Mouse (Mus musculus) bone marrow macrophage, adult 2 months (primary cell): ENCODE data around the gene Hist1h2bq. TPM values are rescaled to one million over a fixed set of nuclear protein-coding genes. Genes with fewer than 3 reads are reported as not detected.
"Not testable (repeated sequence)": the region's sequence is repeated elsewhere in the genome, so short reads cannot be mapped to it uniquely, and the experiment has no call there.

Experiments
- H3K27ac ChIP-seq: 2 replicates; pipeline ENCODE4 v1.5.1; 2012; ENCODE audit warnings: low read depth, low read length; ENCODE audit not compliant: insufficient read depth
- H3K4me1 ChIP-seq: 2 replicates; pipeline ENCODE4 v1.6.1; 2012; ENCODE audit warnings: low read length; ENCODE audit not compliant: control insufficient read depth, insufficient read depth
- H3K4me3 ChIP-seq: 2 replicates; pipeline ENCODE4 v1.5.1; 2012; ENCODE audit warnings: mild to moderate bottlenecking, low read length, moderate library complexity; ENCODE audit not compliant: insufficient read depth
- CTCF ChIP-seq: IDR thresholded peaks from 2 replicates; pipeline ENCODE4 v1.5.1; 2012; ENCODE audit warnings: low read depth, mild to moderate bottlenecking, low read length, moderate library complexity
- POLR2A ChIP-seq: IDR thresholded peaks from 2 replicates; pipeline ENCODE4 v1.6.1; 2012; ENCODE audit warnings: mild to moderate bottlenecking, low read depth, low read length, borderline replicate concordance
- polyA plus RNA-seq: library from polyadenylated mRNA; stranded (reverse); fragments of >200 nt; gene quantifications from 2 replicates; pipeline ENCODE4 v1.2.4, GENCODE M21; 2012; ENCODE audit not compliant: missing spikeins, insufficient read depth, insufficient read length

Gene Hist1h2bq
- polyA plus RNA-seq, 1 experiment: 6.5 TPM

GRCm38 (mm10) chr13:21830344-21830743 lies 20.3 kb upstream of the Hist1h2bq start:
- TF ChIP-seq CTCF: no peak
- no peak for TF ChIP-seq POLR2A
- H3K27ac ChIP-seq: no peak overlapping the region
- no peak overlapping the region for H3K4me3 ChIP-seq
- H3K4me1 ChIP-seq: peaks cover 4% of the 10 kb centered on the region; the same call in 1 of the 2 replicates

DNA sequence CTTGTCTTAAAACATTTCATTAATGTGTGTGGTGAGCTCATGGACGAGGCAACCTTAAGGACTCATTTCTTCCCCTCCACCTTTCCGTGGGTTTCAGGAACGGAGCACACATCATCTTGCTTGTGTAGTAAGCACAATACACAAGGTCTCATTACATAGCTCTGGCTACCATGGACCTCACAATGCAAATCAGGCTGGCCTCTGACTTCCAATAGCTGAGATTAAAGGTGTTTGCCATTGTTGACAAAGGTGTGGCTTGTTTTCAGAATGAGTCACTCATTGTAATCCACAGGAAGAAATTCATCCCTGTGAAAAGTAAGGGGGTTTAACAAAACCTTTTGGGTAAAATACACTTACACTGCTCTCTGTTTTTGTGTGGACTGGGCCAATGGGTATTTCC lies 18.5 kb upstream of the Hist1h2bq start:
- Histone ChIP-seq H3K4me3 (no peak overlapping the region), H3K27ac (no peak overlapping the region), H3K4me1 (peaks cover 9% of the 10 kb centered on the region)
- TF ChIP-seq POLR2A (no peak), CTCF (no peak)

GRCm38 (mm10) chr13:21820082-21820890 lies 10.3 kb upstream of the Hist1h2bq start:
- peaks cover 10% of the 10 kb centered on the region for H3K4me1 ChIP-seq
- H3K4me3 ChIP-seq, H3K27ac ChIP-seq: not testable (repeated sequence)

DNA sequence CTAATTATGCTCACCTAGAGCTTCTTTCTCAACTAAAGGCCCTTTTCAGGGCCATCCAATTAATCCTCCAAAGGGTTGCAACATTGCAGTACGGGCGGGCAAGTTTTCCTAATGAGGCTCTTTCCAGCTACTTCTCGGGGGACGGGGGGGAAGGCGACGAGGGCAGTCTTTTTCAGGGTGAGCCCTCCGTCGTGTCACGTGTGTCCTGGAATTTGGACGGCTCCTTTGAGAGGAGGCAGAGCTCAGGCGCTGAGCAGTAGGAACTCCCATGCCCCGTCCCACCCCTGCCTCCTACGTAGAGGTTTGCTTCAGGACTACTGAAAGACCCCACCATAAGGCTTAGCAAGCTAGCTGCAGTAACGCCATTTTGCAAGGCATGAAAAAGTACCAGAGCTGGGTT lies 2.1 kb upstream of the Hist1h2bq start:
- H3K4me1 ChIP-seq: not testable (repeated sequence)
- Histone ChIP-seq H3K4me3 (peak overlapping the region; percentile 17), H3K27ac (peak overlapping the region; percentile 53)

DNA sequence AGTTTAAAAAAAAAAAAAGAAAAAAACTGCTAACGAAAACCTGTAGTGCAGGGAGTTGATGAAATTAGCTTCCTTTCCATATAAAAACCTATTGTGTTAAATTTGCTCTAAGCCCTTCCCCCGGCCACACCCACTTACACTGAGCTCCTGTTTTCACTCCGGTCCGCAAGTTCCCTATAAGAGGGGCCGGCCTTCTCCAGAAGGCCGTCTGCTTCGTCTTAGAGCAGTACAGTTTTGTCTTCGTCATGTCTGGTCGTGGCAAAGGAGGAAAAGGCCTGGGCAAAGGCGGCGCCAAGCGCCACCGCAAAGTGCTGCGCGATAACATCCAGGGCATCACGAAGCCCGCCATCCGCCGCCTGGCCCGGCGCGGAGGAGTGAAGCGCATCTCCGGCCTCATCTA lies 1.5 kb upstream of the Hist1h2bq start, which contains the start of gene Hist1h4m:
Hist1h4m (plus strand) TSS at position 208 of the 400 bp plus-strand sequence.
- Histone ChIP-seq H3K4me3 (peak within 1 kb of the TSS; percentile 17), H3K27ac (peak within 1 kb of the TSS; percentile 53)
- H3K4me1 ChIP-seq: not testable (repeated sequence)

DNA sequence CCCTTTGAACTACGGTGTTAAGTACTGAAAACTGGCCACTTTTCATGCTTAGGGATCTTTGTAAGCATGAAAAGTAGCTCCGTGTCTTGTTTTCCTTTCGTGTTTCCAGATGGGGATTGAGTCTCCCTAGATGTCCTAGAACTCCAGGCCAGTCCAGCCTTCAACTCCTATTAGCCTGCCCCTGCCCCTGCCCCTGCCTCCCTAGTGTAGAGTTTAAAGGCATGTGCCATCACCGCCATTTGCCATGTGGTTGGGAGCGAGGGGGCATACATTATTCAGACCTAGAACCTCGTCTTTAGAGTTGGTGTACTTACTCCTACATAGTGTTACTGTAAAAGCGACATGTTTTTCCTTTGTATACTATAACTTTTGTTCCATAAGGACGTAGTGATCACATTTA lies 1.1 kb upstream of the Hist1h2bq start:
- H3K4me1 ChIP-seq, H3K27ac ChIP-seq, H3K4me3 ChIP-seq: not testable (repeated sequence)

- H3K4me1 ChIP-seq, H3K27ac ChIP-seq, H3K4me3 ChIP-seq: not testable (repeated sequence)
These were observed 6.9 kb downstream of the Hist1h2bq start for GRCm38 (mm10) chr13:21803058-21803457.

- not testable (repeated sequence) for H3K4me1 ChIP-seq, H3K27ac ChIP-seq, H3K4me3 ChIP-seq
These were observed 12.8 kb downstream of the Hist1h2bq start for GRCm38 (mm10) chr13:21797163-21797562.

DNA sequence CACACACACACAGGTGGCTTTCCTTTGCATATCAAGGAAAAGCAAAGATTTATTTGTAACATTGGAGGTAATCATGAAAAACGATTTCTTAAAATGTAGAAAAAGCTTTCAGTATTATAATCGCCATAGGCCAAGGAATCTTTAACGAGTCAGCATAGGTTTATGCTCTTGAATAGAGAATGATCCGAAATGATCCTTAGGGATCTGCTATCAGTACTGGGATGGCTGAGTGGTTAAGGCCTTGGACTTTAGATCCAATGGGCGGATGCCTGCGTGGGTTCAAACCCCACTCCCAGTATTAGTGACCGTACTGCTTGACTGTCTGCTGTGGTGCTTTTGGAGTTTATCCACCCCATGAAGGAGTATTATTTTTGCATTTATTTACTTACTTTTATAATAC lies 14.4 kb downstream of the Hist1h2bq start:
- TF ChIP-seq CTCF (no peak), POLR2A (no peak)
- Histone ChIP-seq H3K4me3 (no peak overlapping the region), H3K27ac (no peak overlapping the region), H3K4me1 (peaks cover 6% of the 10 kb centered on the region)

- Histone ChIP-seq H3K4me1 (peaks cover 18% of the 10 kb centered on the region), H3K27ac (no peak overlapping the region), H3K4me3 (no peak overlapping the region)
- TF ChIP-seq POLR2A (no peak), CTCF (no peak)
These were observed 19.3 kb downstream of the Hist1h2bq start for GRCm38 (mm10) chr13:21790601-21791283.

- H3K27ac ChIP-seq: no peak overlapping the region
- TF ChIP-seq POLR2A (no peak), CTCF (no peak)
These were observed 20.1 kb downstream of the Hist1h2bq start for GRCm38 (mm10) chr13:21789925-21790324.

More at GRCm38 (mm10) chr13:21789925-21790324, 20.1 kb downstream of the Hist1h2bq start:
- no peak overlapping the region for H3K4me3 ChIP-seq
- H3K4me1 ChIP-seq: peaks cover 20% of the 10 kb centered on the region
